Mouse (Mus musculus): ENCODE measurements around the gene Cyp2e1.

DNA sequence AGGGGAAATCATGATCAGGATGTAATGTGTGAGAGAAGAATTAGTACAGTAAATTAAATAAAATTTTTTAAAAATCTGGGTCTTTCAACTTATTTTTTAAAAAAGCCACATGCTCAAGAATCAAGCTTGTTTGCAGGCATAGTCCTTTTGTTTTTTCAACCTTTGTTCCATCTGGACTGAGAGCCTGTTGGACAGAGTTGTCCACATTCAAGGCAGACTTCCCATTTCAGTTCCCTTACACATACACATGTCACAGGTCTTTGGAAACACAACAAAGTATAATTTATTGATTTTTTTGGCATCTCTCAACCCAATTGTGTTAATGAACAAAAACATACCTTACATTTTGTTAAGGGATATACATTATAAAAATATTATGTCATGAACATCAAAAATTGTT is 9.0 kb upstream of the Cyp2e1 start:
- TF ChIP-seq CTCF (IDR thresholded peaks at IDR 0.05; ENCODE audit: low read depth) (no peak), EP300 (IDR thresholded peaks at IDR 0.05; ENCODE audit: low read depth) (no peak)

All from liver, embryonic 14.5 days (tissue).